Mouse (Mus musculus): Measurements from ENCODE around the gene Cgnl1.

The Cgnl1 gene

DNA sequence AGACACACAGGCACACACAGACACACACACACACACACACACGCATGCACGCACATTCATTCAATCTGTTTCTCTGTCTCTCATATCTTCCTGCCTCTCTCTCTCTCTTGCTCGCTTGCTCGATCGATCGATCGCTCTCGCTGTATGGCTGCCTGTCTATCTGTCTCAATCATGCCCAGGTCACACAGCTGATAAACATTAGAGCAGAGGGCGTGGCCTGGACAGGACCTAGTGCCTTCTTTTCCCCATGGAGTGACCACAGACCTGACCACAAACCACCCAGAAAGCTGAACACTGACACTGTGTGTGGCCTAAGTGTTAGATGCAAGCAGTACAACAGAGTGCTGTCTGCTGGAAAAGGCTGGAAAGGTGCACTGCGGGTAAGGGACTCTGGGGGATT lies 60.6 kb downstream of the Cgnl1 start:
- no peak for DNase-seq (ENCODE audit: low spot score)

DNA sequence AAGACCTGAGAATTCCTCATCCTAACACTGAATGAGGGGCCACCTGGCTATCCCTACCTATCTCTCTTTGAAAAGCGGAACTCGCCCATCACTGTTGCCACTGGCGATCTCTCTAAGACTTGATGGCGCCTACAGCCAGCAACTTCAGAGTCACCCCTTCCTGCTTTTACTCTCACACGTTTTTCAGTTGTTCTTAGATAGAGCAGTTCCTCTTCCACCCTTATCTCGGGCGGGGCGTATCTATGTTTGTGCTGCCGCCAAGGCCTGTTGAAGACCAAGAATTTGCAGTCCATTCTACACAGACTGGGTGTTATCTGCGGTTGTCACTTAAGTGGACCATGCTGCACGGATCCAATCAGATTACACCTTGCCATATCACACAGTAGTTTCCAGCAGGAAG lies 62.2 kb downstream of the Cgnl1 start:
- no peak for DNase-seq (ENCODE audit: low spot score)

DNA sequence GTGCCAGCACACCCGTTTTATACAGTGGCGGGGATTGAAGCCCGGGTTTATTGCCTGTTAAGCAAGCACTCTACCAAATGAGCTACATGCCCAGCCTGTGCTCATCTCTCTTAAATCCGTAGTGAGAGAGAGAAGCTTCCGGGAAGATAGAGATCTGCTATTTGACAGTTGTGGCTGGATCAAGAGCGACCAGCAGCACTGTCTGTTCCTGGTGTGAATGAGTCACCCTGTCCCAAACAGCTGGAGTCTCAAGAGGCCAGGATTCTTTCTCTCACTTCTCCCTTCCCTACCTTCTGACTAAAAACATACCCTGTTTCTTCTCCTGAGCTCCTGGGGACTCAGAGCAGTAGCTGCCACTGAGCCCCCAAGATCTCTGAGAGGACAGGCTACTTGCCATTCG lies 63.4 kb downstream of the Cgnl1 start:
- DNase-seq (ENCODE audit: low spot score) = no peak

DNA sequence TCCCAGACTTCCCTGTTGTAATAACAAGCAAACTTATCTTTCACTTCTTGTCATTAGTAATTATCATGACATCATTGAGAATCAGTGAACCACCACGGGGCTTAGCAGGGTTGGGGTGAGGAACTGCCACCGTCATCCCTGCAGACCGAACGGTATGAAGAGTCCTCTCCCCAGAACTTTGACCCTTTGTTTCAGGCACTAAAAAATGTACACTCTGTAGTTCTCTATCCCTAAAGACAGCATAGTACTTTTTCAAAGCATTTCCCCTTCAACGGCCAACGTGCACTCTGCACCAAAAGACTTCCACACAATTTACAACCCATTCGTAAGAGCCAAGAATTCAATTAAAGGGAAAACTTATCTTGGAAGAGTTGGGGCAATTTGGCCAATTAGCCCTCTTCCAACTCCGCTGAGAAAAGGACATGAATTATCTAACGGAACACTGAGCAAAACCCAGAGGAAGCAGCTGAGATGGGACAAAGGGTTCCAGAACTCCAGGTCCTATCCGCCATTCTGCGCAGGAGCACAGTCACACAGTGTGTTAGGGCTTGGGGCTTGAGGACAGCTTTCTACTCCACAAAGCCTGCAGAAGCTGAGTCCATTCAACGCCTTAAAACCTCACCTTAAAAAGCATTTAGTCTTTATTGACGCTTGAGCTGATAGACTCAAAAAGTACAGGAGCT lies 66.9 kb downstream of the Cgnl1 start:
- no peak for DNase-seq (ENCODE audit: low spot score)

- no peak for DNase-seq (ENCODE audit: low spot score)
Observed at GRCm38 (mm10) chr9:71699087-71699486, 72.3 kb downstream of the Cgnl1 start.

GRCm38 (mm10) chr9:71698116-71698515 lies 73.3 kb downstream of the Cgnl1 start:
- DNase-seq (ENCODE audit: low spot score) = no peak

DNA sequence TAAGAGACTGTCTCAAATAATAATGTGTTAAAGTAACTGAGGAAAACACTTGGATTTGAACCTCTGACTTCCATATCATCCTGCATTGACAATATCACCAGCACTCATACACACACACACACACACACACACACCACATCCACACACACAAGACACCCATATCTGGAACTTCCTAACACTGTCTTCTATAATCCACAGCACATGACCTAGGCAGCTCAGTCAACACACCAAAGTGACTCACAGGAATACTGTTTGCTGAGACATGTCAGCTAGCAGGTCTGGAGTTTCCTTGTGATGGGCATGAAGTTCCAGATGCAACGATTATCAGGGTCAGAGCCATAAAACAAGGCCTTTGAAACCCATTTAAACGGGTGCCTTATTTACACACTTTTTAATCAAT lies 74.2 kb downstream of the Cgnl1 start:
- no peak for DNase-seq (ENCODE audit: low spot score)

DNA sequence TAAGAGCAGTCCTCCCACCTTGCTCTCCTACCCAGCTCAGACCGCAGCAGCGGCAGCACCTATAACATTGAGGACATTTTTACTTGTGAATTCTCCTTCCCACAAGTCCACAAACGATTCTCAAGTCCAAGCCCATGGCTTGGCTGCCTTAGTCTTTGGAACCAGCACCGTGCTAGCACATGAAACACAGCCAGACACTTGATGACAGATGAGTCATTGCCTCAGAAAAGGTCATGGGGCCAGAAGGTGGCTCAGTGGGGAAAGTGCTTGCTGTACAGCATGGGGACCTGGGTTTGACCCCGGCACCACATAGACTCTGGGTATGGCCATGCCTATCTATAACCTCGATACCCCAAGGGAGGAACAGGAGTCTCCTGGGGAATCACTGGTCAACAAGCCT lies 74.6 kb downstream of the Cgnl1 start:
- DNase-seq (ENCODE audit: low spot score) = no peak

GRCm38 (mm10) chr9:71695133-71695532 lies 76.3 kb downstream of the Cgnl1 start:
- no peak for DNase-seq (ENCODE audit: low spot score)

DNA sequence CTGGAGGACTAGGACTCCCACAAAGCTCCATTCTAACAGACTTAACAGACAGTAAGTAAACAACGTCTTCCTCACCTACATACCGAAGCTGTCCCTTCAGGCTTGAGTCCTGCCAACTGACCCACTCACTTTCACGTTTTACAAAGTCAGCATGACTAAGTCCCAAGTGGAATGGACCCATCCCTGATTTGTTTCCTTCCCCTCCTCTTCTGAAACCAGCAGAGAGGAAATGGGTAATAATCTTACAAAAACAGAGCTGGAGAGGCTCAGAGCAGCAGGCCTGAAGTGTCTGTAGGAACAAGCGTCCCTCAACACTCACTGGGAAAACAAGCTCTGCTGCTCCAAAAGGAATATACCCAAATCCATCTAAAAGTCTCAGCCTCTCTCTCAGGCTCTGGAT lies 77.2 kb downstream of the Cgnl1 start:
- no peak for DNase-seq (ENCODE audit: low spot score)

DNA sequence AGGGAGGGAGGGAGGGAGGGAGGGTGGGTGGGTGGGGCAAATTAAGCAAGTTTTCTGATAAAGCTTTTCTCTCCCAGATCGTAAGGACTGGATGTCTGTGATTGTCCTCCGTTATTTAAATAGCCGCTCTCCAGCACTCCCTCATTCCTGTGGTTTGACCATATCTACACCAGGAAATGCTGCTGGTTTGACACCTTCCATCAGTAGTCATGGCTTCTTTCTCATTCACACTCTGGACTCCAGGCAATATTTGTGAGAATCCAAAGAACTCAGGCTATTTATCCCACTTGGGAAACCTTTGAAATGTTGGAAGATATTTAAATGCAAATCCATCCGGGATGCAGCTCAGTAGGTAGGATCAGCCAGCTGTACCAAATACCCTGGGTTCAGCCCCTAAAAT lies 77.6 kb downstream of the Cgnl1 start:
- DNase-seq (ENCODE audit: low spot score) = no peak

- no peak for DNase-seq (ENCODE audit: low spot score)
Observed at GRCm38 (mm10) chr9:71692165-71692564, 79.2 kb downstream of the Cgnl1 start.

- no peak for DNase-seq (ENCODE audit: low spot score)
Observed at GRCm38 (mm10) chr9:71689369-71690073, 81.9 kb downstream of the Cgnl1 start.

DNA sequence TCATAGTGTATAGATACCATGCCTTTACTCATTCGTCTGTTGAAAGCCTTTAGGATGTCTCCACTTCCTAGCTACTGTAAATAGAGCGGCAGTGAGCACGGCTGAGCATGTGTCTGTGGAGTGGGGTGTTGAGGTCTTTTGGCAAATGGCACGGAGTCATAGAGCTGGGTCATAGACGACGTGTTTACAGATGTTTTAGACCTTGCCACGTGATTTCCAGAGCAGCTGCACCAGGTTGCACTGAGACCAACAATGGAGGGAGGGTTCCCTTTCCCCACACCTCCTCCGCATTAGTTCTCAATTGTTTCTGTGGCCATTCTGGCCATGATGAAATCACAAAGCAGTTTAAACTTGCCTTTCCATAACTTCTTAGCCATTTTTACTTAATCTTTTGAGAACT lies 84.9 kb downstream of the Cgnl1 start:
- no peak for DNase-seq (ENCODE audit: low spot score)

- no peak for DNase-seq (ENCODE audit: low spot score)
Observed at GRCm38 (mm10) chr9:71684772-71685171, 86.6 kb downstream of the Cgnl1 start.

DNA sequence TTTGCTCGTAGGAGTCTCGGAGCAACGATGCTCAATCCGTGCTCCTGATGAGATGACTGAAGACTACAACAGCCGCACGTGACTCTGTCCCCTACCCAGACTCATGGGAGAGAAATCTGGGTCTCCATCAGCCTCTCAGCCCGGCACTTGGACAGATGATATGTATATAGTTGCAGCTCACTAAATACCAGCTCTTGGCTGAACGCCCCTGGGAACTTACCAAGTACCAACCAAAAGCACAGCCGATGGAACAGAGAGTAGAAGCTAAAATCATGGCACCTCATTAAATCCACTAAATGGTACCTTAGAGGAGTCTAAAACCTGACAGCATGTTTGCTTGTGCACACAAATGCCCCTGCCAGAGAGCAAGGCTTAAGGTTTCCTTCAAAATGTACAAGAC lies 91.0 kb downstream of the Cgnl1 start:
- no peak for DNase-seq (ENCODE audit: low spot score)

DNA sequence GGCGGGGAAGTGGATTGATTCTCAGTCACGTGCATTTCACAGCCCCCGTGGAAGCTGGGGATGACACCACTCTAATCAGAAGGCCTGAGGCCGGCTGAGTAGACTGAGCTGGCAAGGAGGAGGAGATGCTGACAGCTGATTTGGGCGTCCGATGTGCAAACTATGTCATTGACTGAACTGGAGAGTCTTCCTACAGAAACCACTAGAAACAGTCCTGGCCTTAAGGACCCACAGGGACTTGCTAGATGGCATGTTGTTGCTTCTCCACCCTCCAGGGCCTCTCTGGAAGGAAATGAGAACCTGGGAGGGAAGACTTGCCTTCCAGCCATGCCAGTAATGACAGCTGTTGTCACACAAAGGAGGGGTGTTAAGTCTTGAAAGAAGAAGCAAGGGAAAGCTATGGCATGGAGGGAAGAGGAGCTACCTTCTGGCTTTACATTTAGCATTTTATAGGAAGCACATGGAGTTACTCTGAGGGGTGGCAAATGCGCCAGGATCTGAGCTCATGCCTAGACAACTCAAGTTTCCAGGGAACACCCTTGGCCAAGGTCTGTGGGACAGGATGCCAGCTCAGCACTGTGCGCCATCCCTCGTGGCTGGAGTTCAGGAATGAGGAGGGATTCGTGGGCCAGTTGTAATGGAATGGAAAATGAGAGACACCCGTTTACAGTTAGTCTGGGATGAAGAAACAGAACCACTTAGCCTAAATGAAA lies 92.1 kb downstream of the Cgnl1 start:
- no peak for DNase-seq (ENCODE audit: low spot score)

DNA sequence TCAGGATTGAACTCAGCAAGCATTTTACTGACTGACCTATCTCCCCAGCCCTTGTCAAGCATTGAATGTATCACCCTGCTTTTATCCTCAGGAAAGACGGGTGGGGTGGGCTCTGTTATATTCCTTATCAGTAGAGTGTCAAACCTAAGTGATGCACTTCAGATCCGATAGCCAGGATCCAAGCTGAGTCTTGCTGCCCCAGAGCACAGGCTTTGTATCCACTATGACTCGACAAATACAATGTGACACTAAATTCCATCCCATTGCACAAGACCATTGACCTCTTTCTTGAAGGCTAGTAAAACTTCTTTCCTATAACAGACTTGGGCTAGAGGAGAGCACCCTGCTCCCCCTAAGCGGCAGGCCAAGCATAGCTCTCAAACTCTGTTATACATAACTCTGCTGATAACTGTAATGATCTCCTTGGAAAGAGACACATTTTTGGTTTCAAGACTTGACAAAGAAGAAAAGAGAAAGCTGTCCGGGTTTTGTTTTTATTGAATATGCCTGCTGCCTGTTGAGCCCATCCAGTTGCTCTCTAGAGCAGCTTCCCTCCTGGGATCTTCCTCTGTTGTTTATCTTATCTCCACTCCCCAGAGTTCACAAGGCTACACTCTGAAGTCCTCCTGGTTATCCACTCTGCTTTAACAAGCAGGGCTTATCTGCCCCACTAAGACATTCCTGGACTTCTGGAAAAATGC lies 94.3 kb downstream of the Cgnl1 start:
- DNase-seq (ENCODE audit: low spot score) = no peak

- DNase-seq (ENCODE audit: low spot score) = no peak
Observed at GRCm38 (mm10) chr9:71675799-71676414, 95.5 kb downstream of the Cgnl1 start.

GRCm38 (mm10) chr9:71675216-71675615 lies 96.2 kb downstream of the Cgnl1 start:
- DNase-seq (ENCODE audit: low spot score) = no peak

GRCm38 (mm10) chr9:71674476-71674875 lies 96.9 kb downstream of the Cgnl1 start:
- DNase-seq (ENCODE audit: low spot score) = no peak

DNA sequence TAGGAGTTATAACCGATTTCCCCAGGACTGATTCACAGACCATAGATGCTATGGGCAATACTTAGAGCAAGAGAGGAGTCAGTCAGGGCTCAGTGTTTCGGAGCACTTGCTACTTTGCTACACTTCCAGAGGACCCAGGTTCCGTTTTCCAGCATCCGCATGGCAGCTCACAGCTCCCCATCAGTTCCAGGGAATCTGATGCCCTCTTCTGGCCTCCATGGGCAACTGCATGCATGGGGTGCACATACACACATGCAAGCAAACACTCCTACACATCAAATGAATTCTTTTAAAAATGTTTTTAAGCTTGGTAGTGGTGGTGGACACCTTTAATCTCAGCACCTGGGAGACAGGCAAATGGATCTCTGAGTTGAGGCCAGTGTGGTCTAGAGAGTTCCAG lies 98.9 kb downstream of the Cgnl1 start:
- no peak for DNase-seq (ENCODE audit: low spot score)

All from ovary, postnatal 10 days (tissue).